Mouse (Mus musculus): Measurements from ENCODE around the gene Syngr2.

DNA sequence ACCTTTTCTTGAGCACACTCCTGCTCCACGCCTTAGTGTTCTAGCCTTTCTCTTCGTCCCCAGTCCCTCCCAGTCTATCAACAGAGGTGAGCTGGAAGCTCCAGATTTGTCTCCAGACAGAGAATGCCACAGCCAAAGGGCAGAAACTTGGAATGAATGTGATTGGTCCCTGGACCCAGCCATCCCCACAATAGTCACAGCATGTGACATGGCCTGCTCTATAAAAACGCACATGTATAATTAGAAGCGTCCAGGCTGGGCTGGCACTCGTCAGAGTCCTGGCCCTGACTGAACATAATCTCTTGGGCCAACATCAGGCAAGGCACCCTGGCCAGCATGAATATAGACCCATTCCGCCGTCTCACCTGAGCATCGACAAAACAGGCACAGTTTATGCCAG is 9.6 kb downstream of the Syngr2 start:
- TF ChIP-seq CTCF (IDR thresholded peaks at IDR 0.05; ENCODE audit: extremely low read depth, insufficient read depth, insufficient read length, insufficient replicate concordance), result no peak
- no peak for TF ChIP-seq POLR2A (IDR thresholded peaks at IDR 0.05; ENCODE audit: low read depth, low read length)

Data from spleen, adult 2 months (tissue).